Mouse (Mus musculus) testis, adult 2 months (tissue): ENCODE results near the gene Esp18. TPM values are rescaled to one million over a fixed set of nuclear protein-coding genes. Genes with fewer than 3 reads are reported as not detected.

ENCODE experiments used
- H3K27ac ChIP-seq: fragments of 200-500 bp; 2 replicates; pipeline ENCODE4 v1.5.1; 2012; ENCODE audit warnings: low read depth, low read length; ENCODE audit not compliant: control insufficient read depth, insufficient read depth
- H3K27me3 ChIP-seq: fragments of 200-500 bp; 2 replicates; pipeline ENCODE4 v1.6.1; 2012; ENCODE audit warnings: mild to moderate bottlenecking, low read length, moderate library complexity; ENCODE audit not compliant: control insufficient read depth, insufficient read depth
- H3K36me3 ChIP-seq: fragments of 200-500 bp; 2 replicates; pipeline ENCODE4 v1.6.1; 2012; ENCODE audit warnings: mild to moderate bottlenecking, low read length; ENCODE audit not compliant: control insufficient read depth, insufficient read depth
- H3K4me1 ChIP-seq: fragments of 200-500 bp; 2 replicates; pipeline ENCODE4 v1.6.1; 2012; ENCODE audit warnings: low read length; ENCODE audit not compliant: control insufficient read depth, insufficient read depth
- H3K4me3 ChIP-seq: fragments of 200-500 bp; 2 replicates; pipeline ENCODE4 v1.5.1; 2012; ENCODE audit warnings: low read depth, mild to moderate bottlenecking, low read length, moderate library complexity, mixed read lengths; ENCODE audit not compliant: control insufficient read depth
- CTCF ChIP-seq: fragments of 200-500 bp; IDR thresholded peaks from 2 replicates; pipeline ENCODE4 v1.5.1; 2012; ENCODE audit warnings: low read depth, mild to moderate bottlenecking, inconsistent platforms, low read length, moderate library complexity; ENCODE audit not compliant: control insufficient read depth, insufficient read depth, insufficient replicate concordance
- POLR2A ChIP-seq: fragments of 200-500 bp; IDR thresholded peaks from 2 replicates; pipeline ENCODE4 v1.6.1; 2012; ENCODE audit warnings: low read depth, mild to moderate bottlenecking, inconsistent platforms, low read length, moderate library complexity; ENCODE audit not compliant: control insufficient read depth
- polyA plus RNA-seq: library from polyadenylated mRNA; depleted of rRNA; stranded (reverse); fragments of >200 nt; gene quantifications from 2 replicates; pipeline ENCODE4 v1.2.3, GENCODE M21; 2012; rRNA removed

Esp18 gene
- polyA plus RNA-seq = not detected in 2 replicates

- no peak for TF ChIP-seq CTCF
- TF ChIP-seq POLR2A = no peak
- no peaks in the 10 kb centered on the region for H3K4me1 ChIP-seq
Measured at GRCm38 (mm10) chr17:39406059-39406458, at the start of gene Esp18. TSS of gene Esp18 (plus strand) at chr17:39406359.

GRCm38 (mm10) chr17:39363316-39363715, 42.8 kb upstream of the Esp18 start:
- no peaks in the 10 kb centered on the region for H3K27me3 ChIP-seq
- no peaks in the 10 kb centered on the region for H3K4me1 ChIP-seq
- H3K4me3 ChIP-seq = no peak overlapping the region
- no peaks in the 10 kb centered on the region for H3K36me3 ChIP-seq
- H3K27ac ChIP-seq = no peak overlapping the region
- TF ChIP-seq POLR2A (no peak), CTCF (no peak)

More at GRCm38 (mm10) chr17:39406059-39406458, at the start of gene Esp18:
- no peaks in the 10 kb centered on the region for H3K36me3 ChIP-seq
- no peaks in the 10 kb centered on the region for H3K27me3 ChIP-seq
- H3K4me3 ChIP-seq = no peak within 1 kb of the TSS
- no peak within 1 kb of the TSS for H3K27ac ChIP-seq

Other genes with a start within 250 kb of the Esp18 start
- gene Esp16, start 129.8 kb downstream of the Esp18 start, polyA plus RNA-seq = not detected in 2 replicates
- not detected in 2 replicates for gene Esp15, start 234.6 kb downstream of the Esp18 start, polyA plus RNA-seq